Mouse (Mus musculus): ENCODE data around the gene Ccdc170. TPM values are rescaled to one million over a fixed set of nuclear protein-coding genes. Genes with fewer than 3 reads are reported as not detected.
"Not testable (repeated sequence)": the region's sequence is repeated elsewhere in the genome, so short reads cannot be mapped to it uniquely, and the experiment has no call there.

Ccdc170 gene
- 0.06 and 0.34 TPM in 2 replicates for polyA plus RNA-seq (2016; fragmentation: Nextera tagmentation; extraction: Ambion mirVana)

- Histone ChIP-seq H3K36me3 (no peaks in the 10 kb centered on the region), H3K27me3 (ENCODE audit: insufficient read depth, poor library complexity, severe bottlenecking) (no peaks in the 10 kb centered on the region), H3K27ac (peak within 1 kb of the TSS; percentile 35; the same call in 1 of the 2 replicates), H3K4me1 (replicated peaks) (peaks cover 6% of the 10 kb centered on the region), H3K9me3 (no peaks in the 10 kb centered on the region), H3K4me3 (no peak within 1 kb of the TSS)
- 39% methylated on average over 11 of the region's 11 CpGs for WGBS
- DNase-seq (ENCODE audit: low spot score) = no peak
Observed at GRCm38 (mm10) chr10:4482355-4482754, at the start of gene Ccdc170. Ccdc170 (plus strand) TSS chr10:4482502.

GRCm38 (mm10) chr10:4432996-4433755 lies 49.1 kb upstream of the Ccdc170 start:
- Histone ChIP-seq H3K4me1 (replicated peaks) (peaks cover 22% of the 10 kb centered on the region), H3K27me3 (ENCODE audit: insufficient read depth, poor library complexity, severe bottlenecking) (no peaks in the 10 kb centered on the region), H3K4me3 (peak overlapping the region; percentile 73), H3K36me3 (peaks cover 43% of the 10 kb centered on the region), H3K9me3 (no peaks in the 10 kb centered on the region), H3K27ac (peak overlapping the region; percentile 92)
- 14% methylated on average over 19 of the region's 19 CpGs for WGBS
- DNase-seq (ENCODE audit: low spot score) = no peak

- H3K9me3 ChIP-seq; H3K27ac ChIP-seq; H3K27me3 ChIP-seq (ENCODE audit: insufficient read depth, poor library complexity, severe bottlenecking); DNase-seq (ENCODE audit: low spot score): not testable (repeated sequence)
- H3K36me3 ChIP-seq = peaks cover 43% of the 10 kb centered on the region
- H3K4me1 ChIP-seq (replicated peaks) = peaks cover 22% of the 10 kb centered on the region
- WGBS = 88% methylated on average over 2 of the region's 2 CpGs
- peak overlapping the region; percentile 73 for H3K4me3 ChIP-seq
Observed at GRCm38 (mm10) chr10:4433871-4434270, 48.4 kb upstream of the Ccdc170 start.

GRCm38 (mm10) chr10:4435416-4435815 lies 46.9 kb upstream of the Ccdc170 start:
- peaks cover 55% of the 10 kb centered on the region for H3K36me3 ChIP-seq
- WGBS = 87% methylated on average over 3 of the region's 3 CpGs
- no peak for DNase-seq (ENCODE audit: low spot score)

GRCm38 (mm10) chr10:4456409-4456808 lies 25.9 kb upstream of the Ccdc170 start:
- 83% methylated on average over 4 of the region's 4 CpGs for WGBS
- no peaks in the 10 kb centered on the region for H3K9me3 ChIP-seq

More at GRCm38 (mm10) chr10:4435416-4435815, 46.9 kb upstream of the Ccdc170 start:
- H3K4me1 ChIP-seq (replicated peaks) = peaks cover 22% of the 10 kb centered on the region
- H3K27me3 ChIP-seq (ENCODE audit: insufficient read depth, poor library complexity, severe bottlenecking) = no peaks in the 10 kb centered on the region
- no peaks in the 10 kb centered on the region for H3K9me3 ChIP-seq
- no peak overlapping the region for H3K4me3 ChIP-seq
- H3K27ac ChIP-seq = no peak overlapping the region

GRCm38 (mm10) chr10:4460201-4460600 lies 22.1 kb upstream of the Ccdc170 start:
- DNase-seq (ENCODE audit: low spot score) = no peak
- Histone ChIP-seq H3K27me3 (ENCODE audit: insufficient read depth, poor library complexity, severe bottlenecking) (no peaks in the 10 kb centered on the region), H3K4me1 (replicated peaks) (no peaks in the 10 kb centered on the region), H3K4me3 (no peak overlapping the region), H3K27ac (no peak overlapping the region), H3K36me3 (peaks cover 8% of the 10 kb centered on the region), H3K9me3 (no peaks in the 10 kb centered on the region)
- 96% methylated on average over 2 of the region's 2 CpGs for WGBS

More at GRCm38 (mm10) chr10:4456409-4456808, 25.9 kb upstream of the Ccdc170 start:
- H3K4me3 ChIP-seq = no peak overlapping the region
- H3K36me3 ChIP-seq = peaks cover 46% of the 10 kb centered on the region
- H3K27me3 ChIP-seq (ENCODE audit: insufficient read depth, poor library complexity, severe bottlenecking) = no peaks in the 10 kb centered on the region
- H3K27ac ChIP-seq = no peak overlapping the region
- no peaks in the 10 kb centered on the region for H3K4me1 ChIP-seq (replicated peaks)
- no peak for DNase-seq (ENCODE audit: low spot score)

- Histone ChIP-seq H3K27me3 (ENCODE audit: insufficient read depth, poor library complexity, severe bottlenecking) (no peaks in the 10 kb centered on the region), H3K4me1 (replicated peaks) (no peaks in the 10 kb centered on the region), H3K4me3 (no peak overlapping the region), H3K9me3 (no peaks in the 10 kb centered on the region), H3K36me3 (no peaks in the 10 kb centered on the region), H3K27ac (no peak overlapping the region)
- DNase-seq (ENCODE audit: low spot score) = no peak
- WGBS = 80% methylated on average over 7 of the region's 7 CpGs
Observed at GRCm38 (mm10) chr10:4465799-4466198, 16.5 kb upstream of the Ccdc170 start.

- no peak overlapping the region for H3K4me3 ChIP-seq
- H3K36me3 ChIP-seq = no peaks in the 10 kb centered on the region
- no peaks in the 10 kb centered on the region for H3K27me3 ChIP-seq (ENCODE audit: insufficient read depth, poor library complexity, severe bottlenecking)
- H3K9me3 ChIP-seq = no peaks in the 10 kb centered on the region
- no peaks in the 10 kb centered on the region for H3K4me1 ChIP-seq (replicated peaks)
- no peak overlapping the region for H3K27ac ChIP-seq
- no peak for DNase-seq (ENCODE audit: low spot score)
- WGBS = 91% methylated on average over 3 of the region's 3 CpGs
Observed at GRCm38 (mm10) chr10:4469406-4469805, 12.9 kb upstream of the Ccdc170 start.

GRCm38 (mm10) chr10:4473591-4473993 lies 8.7 kb upstream of the Ccdc170 start:
- Histone ChIP-seq H3K9me3 (no peaks in the 10 kb centered on the region), H3K4me3 (no peak overlapping the region), H3K4me1 (replicated peaks) (no peaks in the 10 kb centered on the region), H3K27me3 (ENCODE audit: insufficient read depth, poor library complexity, severe bottlenecking) (no peaks in the 10 kb centered on the region), H3K36me3 (no peaks in the 10 kb centered on the region), H3K27ac (no peak overlapping the region)
- WGBS = 93% methylated on average over 11 of the region's 11 CpGs
- no peak for DNase-seq (ENCODE audit: low spot score)

GRCm38 (mm10) chr10:4475431-4475830 lies 6.9 kb upstream of the Ccdc170 start:
- Histone ChIP-seq H3K36me3 (no peaks in the 10 kb centered on the region), H3K9me3 (no peaks in the 10 kb centered on the region), H3K4me1 (replicated peaks) (no peaks in the 10 kb centered on the region), H3K27ac (no peak overlapping the region), H3K27me3 (ENCODE audit: insufficient read depth, poor library complexity, severe bottlenecking) (no peaks in the 10 kb centered on the region), H3K4me3 (no peak overlapping the region)
- 92% methylated on average over 3 of the region's 3 CpGs for WGBS
- no peak for DNase-seq (ENCODE audit: low spot score)

GRCm38 (mm10) chr10:4476604-4477003 lies 5.7 kb upstream of the Ccdc170 start:
- WGBS = 94% methylated on average over 5 of the region's 5 CpGs
- no peak overlapping the region for H3K4me3 ChIP-seq
- H3K4me1 ChIP-seq (replicated peaks) = no peaks in the 10 kb centered on the region
- no peak for DNase-seq (ENCODE audit: low spot score)
- no peaks in the 10 kb centered on the region for H3K9me3 ChIP-seq
- H3K27ac ChIP-seq = no peak overlapping the region
- no peaks in the 10 kb centered on the region for H3K36me3 ChIP-seq
- no peaks in the 10 kb centered on the region for H3K27me3 ChIP-seq (ENCODE audit: insufficient read depth, poor library complexity, severe bottlenecking)

- Histone ChIP-seq H3K36me3 (no peaks in the 10 kb centered on the region), H3K27ac (no peak overlapping the region), H3K9me3 (no peaks in the 10 kb centered on the region), H3K4me3 (no peak overlapping the region), H3K27me3 (ENCODE audit: insufficient read depth, poor library complexity, severe bottlenecking) (no peaks in the 10 kb centered on the region), H3K4me1 (replicated peaks) (peaks cover 6% of the 10 kb centered on the region)
- WGBS = 90% methylated on average over 3 of the region's 3 CpGs
- no peak for DNase-seq (ENCODE audit: low spot score)
Observed at GRCm38 (mm10) chr10:4480929-4481328, 1.4 kb upstream of the Ccdc170 start.

- WGBS = 86% methylated on average over 8 of the region's 8 CpGs
- Histone ChIP-seq H3K27ac (no peak overlapping the region), H3K9me3 (no peaks in the 10 kb centered on the region), H3K4me3 (no peak overlapping the region), H3K27me3 (ENCODE audit: insufficient read depth, poor library complexity, severe bottlenecking) (no peaks in the 10 kb centered on the region), H3K4me1 (replicated peaks) (peaks cover 6% of the 10 kb centered on the region), H3K36me3 (no peaks in the 10 kb centered on the region)
- no peak for DNase-seq (ENCODE audit: low spot score)
Observed at GRCm38 (mm10) chr10:4481695-4482094, 607 bp upstream of the Ccdc170 start.

Data from hindbrain, embryonic 10.5 days (tissue).